Mouse (Mus musculus): ENCODE data around the gene Slc37a1. TPM values are rescaled to one million over a fixed set of nuclear protein-coding genes. Genes with fewer than 3 reads are reported as not detected.
A peak's percentile ranks its signal among the peaks of the same experiment; 100 is the strongest.

Slc37a1 gene
- total RNA-seq, 2 experiments from 2014 or later: 3.9 to 8.1 TPM

DNA sequence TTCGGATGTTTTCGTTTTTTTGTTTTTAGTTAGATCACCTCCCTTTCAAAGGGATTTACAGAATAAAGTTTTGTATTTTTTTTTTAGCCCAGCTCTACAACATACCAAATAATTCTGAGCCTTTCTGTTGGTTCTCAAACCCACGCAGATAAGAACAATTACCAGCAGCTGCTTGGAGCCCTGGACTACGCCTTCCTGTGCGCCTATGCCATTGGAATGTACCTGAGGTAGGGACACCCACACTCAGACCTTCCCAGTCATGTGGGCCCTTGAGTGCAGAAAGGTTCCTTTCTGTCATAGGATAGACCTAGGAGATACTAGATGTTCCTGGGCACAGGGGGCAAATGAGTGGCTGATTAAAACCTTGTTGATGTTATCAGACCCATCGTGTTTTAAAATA is 29.4 kb downstream of the Slc37a1 start:
- ATAC-seq (ENCODE audit: poor library complexity, severe bottlenecking): no peak

DNA sequence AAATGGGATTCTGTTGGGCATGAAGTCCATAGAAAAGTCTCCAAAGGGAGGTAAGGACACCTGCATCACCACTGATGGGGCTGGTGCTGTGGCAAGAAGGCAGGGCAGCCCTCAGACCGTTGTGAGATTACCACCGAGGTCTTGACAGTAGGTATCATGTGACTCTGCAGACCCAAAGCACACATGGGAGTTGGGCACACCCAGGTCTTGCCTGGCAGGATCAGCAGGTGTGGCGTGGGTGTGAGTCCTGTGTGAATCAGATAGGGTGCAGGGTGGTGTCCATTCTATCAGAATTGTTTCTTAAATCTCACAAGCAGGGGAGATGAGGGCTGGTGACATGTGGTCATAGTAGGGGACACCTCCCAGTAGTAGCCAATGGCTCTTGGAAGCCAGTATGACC is 30.4 kb downstream of the Slc37a1 start:
- no peak for ATAC-seq (ENCODE audit: poor library complexity, severe bottlenecking)

DNA sequence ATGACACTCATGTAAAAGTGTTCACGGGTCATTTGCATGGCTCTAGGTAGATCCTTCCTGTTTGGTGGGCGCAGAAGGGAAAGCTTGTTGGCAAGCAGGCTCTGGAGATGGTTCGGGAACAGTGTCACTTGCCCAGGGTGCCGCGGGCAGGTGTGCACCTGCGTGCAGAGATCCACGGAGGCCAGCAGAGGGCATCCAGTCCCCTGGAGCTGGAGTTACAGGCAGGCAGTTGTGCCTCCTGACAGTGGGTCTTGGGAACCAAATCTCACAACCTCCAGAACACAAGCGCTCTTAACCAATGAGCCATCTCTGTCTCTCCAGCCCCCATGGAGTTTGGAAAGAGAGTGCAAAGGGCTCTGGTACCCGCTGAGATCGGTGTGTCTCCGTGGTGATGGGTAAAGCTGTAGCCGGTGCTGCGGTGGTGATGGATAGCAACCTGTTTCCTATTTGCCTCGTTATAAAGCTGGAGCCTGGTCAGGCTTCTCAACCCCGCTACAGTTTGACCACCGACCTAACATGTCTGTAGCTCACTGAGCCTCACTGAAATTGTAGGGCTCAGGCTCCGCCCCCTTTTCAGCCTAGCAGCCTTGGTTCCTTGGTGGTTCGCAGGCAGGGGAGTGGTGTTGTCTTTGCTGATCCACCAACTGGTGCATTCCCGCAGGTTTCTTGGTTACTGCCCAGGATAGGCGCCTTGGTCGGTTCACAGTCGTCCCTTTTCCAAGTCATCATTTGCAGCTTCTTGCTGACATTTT is 31.1 kb downstream of the Slc37a1 start:
- no peak for ATAC-seq (ENCODE audit: poor library complexity, severe bottlenecking)

DNA sequence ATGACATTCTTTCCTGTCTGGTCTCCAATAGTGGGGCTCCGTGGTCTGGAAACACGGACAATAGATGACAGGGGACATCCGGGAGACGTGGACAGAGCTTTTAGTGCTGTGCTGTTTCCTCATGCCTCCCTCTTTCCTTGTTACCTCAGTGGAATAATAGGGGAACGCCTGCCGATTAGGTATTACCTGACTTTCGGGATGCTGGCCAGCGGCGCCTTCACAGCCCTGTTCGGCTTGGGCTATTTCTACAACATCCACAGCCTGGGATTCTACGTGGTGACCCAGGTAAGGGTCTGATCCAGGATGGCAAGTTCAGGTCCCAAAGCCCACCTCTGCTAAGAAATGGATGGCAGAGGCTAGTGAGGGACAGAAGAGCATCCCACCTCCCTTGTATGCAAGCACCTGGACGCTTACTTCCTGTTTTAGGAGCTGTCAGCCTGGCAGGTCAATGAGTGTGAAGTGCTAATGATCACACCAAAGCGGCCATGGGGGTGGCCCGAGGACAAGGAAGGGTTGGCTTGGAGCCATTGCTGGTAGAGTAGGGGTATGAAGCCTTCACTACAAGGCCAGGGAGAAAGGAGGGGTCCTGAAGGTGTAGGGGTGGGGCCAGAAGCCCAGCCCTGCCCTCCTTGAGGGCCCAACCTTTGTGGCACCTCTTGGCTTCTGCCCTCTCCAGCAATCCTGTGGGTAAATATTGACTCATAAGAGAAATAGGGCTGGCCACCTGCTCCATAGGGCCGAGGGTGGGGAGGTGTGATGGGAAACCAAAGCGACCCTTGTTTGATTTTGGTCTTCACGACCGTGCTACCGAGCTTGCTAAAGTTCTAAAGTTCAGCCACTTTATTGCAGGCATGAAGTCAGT is 32.5 kb downstream of the Slc37a1 start:
- no peak for ATAC-seq (ENCODE audit: poor library complexity, severe bottlenecking)

DNA sequence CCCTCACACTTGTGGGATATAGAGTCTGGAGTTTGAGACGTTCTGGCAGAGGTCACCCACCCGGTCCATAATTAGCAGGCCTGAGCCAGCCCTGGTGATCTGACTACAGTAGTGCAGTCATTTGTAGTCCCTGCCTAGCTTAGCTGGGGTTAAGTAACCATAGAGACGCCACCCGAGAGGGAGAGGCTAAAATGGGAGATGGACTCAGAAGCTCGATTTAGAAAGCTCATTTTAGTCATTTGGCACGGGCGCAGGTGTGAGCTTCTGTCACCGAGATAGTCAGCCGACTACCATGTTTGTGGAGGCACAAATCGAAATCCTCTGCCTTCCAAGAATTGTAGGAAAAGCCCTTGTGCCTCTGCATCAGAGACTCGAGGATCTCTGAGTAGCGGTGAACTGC is 34.8 kb downstream of the Slc37a1 start:
- ATAC-seq (ENCODE audit: poor library complexity, severe bottlenecking): no peak

DNA sequence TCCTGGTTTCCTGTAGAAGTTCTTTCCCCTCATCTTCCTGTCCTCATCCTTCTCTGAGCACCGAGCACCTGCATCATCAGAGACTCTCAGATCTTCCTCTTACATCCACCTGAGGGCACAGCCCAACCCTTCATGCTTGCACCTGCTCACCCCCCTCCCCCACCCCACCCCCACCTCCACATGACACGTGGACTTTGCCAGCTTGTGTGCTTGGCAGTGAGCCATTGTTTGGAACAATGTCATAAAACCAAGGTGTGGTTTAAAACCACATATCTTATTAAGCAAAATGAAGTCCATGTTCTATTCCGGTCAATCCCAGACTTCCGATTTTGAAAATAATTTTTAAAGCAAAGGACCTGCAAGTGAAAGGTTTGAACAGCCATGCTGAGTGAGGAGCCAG is 35.9 kb downstream of the Slc37a1 start:
- no peak for ATAC-seq (ENCODE audit: poor library complexity, severe bottlenecking)

DNA sequence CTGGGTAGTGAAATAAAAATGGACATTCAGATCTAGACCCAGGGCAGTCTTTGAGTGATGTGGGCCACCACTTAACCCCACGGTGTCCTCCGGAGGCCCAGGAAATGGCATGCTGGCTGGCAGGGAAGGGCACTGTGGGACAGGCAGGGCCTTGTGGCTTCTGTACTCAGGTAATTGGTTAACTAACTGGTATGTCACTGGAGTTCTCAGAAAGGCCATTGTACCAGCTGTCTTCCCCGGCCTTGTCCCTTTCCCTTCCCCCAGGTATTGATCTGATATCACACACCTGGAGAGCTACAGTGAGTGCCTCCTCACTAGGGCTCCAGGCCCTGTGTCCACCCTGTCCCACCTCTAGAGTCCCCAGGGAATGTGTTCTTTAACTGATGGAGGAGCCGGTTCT is 36.8 kb downstream of the Slc37a1 start:
- ATAC-seq (ENCODE audit: poor library complexity, severe bottlenecking): no peak

DNA sequence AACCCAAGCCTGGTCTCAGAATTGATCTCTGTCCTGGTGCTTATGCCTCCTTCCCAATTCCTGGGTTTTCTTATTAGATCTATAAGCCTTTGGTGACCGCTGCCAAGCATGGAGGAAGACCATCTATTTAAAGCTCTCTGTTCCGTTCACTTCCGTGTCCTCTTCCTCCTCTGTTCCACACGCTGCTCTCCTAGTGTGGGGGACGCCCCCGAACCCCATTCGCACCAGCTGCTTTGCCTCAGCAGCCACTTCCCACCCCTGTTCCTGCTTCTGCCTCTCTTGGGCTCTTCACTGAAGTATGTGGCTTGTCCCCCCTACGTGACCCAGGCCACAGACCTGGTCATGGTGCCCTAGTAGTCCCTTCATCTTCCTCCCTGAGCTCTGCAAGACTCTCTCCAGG is 37.6 kb downstream of the Slc37a1 start:
- ATAC-seq (ENCODE audit: poor library complexity, severe bottlenecking): no peak

DNA sequence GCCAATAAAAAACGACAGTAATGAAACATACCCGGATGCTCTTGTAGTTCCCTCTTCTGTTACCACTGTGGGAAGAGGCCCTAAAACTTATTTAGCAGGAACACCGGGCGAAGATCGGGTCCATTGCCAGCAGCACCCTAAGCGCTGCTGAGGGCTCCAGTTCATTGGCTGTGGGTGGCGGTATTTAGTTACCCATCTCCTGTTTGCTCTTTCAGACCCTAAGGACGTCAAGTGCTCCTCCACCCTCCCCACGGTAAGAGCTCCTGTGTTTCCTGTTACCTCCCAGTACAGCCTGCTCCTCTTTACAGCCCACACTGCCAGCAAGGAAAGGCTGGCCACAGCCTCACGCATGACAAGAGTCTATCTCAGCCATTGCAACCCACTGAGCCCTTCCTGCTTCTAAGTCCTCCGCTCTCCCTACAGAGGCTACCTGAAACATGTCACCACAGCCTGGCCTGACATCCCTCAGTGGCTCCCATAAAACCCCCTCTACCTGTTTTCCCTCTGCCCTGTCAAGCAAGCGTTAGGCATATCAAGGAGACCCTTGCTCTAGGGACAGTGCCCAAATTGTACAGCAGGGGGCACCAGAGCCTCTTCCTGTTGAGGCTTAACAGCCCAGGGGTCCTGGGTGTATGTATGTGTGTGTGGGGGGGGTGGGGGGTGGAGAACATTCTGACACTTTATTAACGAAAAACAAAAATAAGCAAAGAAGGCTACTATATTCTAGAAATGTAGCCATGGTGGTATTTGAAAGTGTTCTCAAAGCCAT is 39.0 kb downstream of the Slc37a1 start:
- no peak for ATAC-seq (ENCODE audit: poor library complexity, severe bottlenecking)

DNA sequence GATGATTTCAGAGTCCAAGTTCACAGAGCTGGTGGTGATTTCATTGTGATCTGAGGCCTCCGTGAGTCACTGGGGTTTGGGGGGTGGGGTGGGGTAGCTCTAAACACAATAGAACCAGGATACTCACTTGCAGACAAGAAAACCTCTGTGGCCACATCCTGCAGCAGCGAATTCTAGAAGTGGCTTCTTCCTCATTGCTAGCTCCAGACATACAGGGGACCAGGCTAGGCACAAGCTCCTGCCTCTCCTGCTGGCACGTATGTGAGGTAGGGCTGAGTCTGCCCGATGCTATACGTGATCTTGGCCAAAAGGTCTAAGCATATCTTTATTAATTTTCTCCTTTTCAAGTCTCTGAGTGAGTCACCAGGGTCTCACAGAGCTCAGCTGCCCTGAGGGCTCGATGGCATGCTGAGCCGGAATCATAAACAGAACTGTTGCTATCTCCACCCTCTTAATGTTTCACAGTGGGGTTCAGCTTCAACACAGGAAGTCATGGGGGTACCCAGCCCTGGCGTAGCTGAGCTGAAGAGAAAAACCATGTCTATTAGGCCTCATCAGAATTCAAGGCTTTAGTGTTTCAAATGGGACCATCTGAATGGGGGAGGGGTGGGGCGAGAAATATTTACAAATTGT is 39.7 kb downstream of the Slc37a1 start:
- ATAC-seq (ENCODE audit: poor library complexity, severe bottlenecking): peak; percentile 67

DNA sequence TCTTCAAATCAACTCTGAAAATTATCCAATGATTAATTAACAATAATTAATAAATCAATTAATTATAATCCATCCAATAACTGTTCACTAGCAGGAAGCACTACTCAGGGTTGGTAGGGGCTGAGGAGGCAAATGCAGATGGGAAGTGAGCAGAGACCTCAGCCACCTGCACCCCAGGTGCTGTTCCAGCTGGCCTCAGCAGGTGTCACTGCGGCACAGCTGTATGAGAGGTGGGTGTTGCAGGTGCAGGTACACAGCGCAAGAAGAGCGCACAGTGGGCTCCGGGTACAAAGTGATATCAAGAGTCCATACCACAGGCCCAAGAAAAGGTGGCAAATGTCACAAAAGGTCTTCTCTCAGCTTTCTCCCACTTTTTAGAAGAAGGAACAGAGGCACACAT is 41.9 kb downstream of the Slc37a1 start:
- ATAC-seq (ENCODE audit: poor library complexity, severe bottlenecking): no peak

DNA sequence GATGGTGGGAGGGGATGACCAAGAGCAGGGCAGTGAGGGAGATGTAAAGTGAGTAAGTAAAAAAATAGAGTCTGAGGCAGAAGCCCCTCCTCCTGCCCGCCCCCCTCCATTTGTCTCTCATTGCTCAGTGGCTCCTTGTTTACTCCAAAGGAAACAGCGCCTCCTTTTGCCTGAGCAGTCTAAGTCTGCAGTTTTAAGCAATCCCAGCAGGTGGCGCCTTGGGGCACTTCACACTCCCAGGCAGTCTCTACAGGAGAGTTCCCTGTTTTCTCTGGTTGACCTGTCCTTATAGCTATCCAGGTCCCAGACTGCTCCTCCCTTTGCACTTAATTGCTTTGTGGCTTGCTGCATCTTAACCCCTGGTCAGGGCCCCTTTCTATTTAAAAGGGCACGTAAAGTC is 44.0 kb downstream of the Slc37a1 start:
- peak; percentile 72 for ATAC-seq (ENCODE audit: poor library complexity, severe bottlenecking)

DNA sequence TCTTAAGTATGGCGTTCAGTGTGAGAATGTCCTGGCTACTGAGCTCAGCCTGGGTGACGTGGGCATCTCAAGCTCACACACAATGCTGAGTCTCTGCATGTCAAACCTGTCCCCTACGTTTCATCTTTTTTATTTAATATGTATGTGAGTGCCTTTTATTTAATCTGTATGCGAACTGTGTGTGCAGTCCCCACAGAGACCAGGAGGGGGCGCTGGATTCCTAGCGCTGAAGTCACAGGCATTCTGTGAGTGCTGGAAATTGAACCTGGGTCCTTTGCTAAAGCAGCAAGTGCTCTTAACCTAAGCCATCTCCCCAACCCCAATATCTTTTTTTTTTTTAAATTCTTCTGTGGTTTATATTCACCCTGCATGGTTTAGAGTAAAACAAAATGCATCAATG is 44.7 kb downstream of the Slc37a1 start:
- no peak for ATAC-seq (ENCODE audit: poor library complexity, severe bottlenecking)

DNA sequence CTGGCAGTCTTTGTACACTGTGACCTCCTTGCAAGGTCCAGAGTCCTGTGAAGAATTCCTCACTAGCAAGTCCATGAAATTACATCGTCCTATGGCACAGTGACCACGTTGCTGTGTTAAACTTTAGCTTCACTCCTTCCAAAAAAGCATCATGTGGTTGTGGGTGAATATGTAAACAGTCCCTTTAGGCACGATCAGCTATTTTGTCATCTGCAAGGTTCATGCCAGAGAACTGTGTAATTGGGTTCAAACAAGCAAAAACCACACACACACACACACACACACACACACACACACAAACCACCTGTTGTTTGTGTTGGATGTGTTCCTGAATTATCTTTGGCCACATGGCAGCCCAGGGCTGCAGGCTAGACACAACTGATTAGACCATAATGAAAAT is 45.3 kb downstream of the Slc37a1 start:
- no peak for ATAC-seq (ENCODE audit: poor library complexity, severe bottlenecking)

DNA sequence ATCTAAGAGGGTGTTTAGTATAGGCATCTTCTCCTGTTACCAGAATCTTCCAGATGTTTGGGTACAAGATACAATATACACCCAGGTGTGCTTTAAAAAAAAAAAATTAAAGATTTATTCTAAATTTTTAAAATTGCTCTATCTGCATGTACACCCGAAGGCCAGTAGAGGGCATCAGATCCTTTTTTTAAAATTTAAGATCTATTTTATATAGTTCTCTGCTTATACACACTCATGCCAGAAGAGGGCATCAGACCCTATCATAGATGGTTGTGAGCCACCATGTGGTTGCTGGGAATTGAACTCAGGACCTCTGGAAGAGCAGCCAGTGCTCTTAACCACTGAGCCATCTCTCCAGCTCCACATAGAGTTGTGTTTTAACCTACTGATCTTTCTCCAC is 45.7 kb downstream of the Slc37a1 start:
- no peak for ATAC-seq (ENCODE audit: poor library complexity, severe bottlenecking)

DNA sequence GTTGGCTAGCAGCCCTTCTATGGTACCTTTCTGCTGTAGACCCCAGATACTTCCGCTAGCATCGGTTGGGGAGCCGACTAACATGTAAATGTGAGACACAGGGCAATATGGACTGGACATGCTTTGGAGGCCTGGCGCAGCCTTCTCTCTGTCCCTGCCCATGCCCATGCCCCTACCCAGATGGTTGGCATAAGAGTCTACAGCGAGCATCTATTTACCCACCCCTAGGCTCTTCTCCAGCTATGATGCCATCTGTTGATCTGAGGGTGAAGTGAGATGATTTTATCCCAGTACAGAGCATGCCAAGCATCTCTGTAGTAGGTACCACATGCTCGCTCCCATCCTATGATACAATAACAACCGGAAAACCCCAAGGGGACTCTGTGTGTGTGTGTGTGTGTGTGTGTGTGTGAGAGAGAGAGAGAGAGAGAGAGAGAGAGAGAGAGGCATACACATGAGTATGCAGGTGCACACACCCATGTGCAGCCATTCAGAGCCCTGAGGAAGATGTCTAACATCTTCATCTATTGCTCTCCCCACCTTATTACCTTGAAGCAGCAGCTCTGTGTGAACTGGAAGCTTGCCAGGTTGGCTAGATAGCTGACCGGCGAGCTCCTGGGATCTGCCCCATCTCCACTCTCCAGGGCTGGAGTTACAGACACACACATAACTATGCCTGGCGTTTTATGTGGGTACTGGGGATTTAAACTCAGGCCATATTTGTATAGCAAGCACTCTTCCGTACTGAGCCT is 48.1 kb downstream of the Slc37a1 start:
- no peak for ATAC-seq (ENCODE audit: poor library complexity, severe bottlenecking)

DNA sequence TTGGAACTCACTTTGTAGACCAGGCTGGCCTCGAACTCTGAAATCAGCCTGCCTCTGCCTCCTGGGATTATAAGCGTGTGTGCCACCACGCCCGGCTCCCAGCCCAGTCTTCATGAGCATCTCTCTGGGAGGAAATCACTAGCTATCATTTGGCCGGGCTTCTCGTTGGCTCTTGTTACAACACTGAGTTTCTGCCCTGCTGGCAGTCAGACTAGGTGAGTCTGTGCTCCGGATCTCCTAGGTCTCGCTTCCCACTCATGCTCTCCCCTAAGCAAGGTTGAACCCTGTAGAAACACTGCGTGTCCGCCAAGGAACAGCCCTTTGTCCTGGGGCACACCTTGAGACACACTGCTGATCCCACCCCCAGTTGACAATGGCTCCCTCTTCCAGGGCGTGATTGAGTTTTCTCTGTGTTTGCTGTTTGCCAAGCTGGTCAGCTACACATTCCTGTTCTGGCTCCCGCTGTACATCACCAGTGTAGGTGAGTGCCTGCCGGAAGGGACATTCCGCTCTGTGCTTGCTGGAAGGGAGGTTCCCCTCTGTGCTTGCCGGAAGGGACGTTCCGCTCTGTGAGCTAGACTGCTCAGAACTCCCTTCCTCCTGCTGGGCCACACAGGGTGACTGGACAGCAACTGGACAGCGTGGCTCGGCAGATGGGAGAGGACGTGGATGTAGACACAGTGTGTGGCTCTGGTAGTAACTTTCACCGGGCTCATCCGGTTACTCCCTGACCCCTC is 48.9 kb downstream of the Slc37a1 start:
- no peak for ATAC-seq (ENCODE audit: poor library complexity, severe bottlenecking)

DNA sequence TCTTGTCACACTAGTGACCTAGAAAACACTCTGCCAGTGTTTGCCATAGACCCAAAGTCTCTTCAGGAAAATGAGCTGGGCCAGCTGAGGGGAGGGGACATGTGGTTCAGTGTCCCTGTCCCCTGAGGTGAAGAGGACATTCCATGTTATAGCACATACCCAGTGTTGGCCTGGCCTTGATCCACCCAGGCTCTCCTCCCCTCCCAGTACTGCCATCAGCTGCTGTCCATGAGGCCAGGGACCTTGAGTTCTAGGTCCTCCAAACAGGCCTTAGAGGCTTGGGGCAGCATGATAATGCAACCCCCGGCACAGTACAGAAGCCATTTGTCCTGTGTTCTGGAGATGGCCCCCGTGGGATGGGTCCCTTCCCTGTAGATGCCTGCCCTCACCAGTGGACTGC is 53.2 kb downstream of the Slc37a1 start:
- ATAC-seq (ENCODE audit: poor library complexity, severe bottlenecking): no peak

DNA sequence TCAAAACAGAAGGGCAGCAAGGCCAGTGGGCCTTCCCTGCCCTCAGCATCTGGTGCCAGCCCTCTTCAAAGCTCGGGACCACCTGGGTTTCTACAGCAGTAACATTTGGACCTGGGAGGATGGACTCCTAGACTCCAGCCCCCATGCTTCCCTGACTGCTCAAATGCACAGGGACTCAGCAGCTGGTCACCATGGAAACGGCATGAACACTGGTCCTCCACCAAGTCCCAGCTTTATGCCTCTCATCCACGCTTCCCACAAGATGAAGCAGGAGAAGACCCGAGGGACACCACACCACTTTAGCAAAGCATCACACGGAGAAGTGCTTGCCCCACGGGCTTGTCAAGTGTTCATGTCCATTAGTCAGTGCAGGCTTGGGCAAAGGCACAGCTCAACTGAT is 55.6 kb downstream of the Slc37a1 start:
- ATAC-seq (ENCODE audit: poor library complexity, severe bottlenecking): no peak
